Mouse (Mus musculus) granulocyte monocyte progenitor cell, adult 5-6 weeks (primary cell): ENCODE results near the gene Ccdc117. TPM values are rescaled to one million over a fixed set of nuclear protein-coding genes. Genes with fewer than 3 reads are reported as not detected.
"Not testable (repeated sequence)": the region's sequence is repeated elsewhere in the genome, so short reads cannot be mapped to it uniquely, and the experiment has no call there.

Experiments used
- ATAC-seq: replicated peaks from 2 replicates; pipeline ENCODE4 v1.8.0; 2016; ENCODE audit warnings: mild to moderate bottlenecking, moderate TSS enrichment, inconsistent platforms; ENCODE audit not compliant: poor library complexity, severe bottlenecking
- total RNA-seq, 2 experiments: library from RNA; stranded (forward) in 1 of 2; stranded (reverse) in 1 of 2; fragments of 200-712, 200-1000 nt in 1 of 2; fragments of >200 nt in 1 of 2; fragmentation: Nextera tagmentation in 1 of 2; gene quantifications; 2 replicates each; pipeline ENCODE4 v1.2.3; 2014 to 2017

Gene Ccdc117
- total RNA-seq (2014; fragmentation: Nextera tagmentation) (16.3 and 18.5 TPM in 2 replicates), total RNA-seq (2017) (26.1 and 38.3 TPM in 2 replicates)

GRCm38 (mm10) chr11:5541799-5542481, at the start of gene Ccdc117:
Gene Ccdc117, minus strand, starts transcription at chr11:5542187.
- ATAC-seq: peak; percentile 94

GRCm38 (mm10) chr11:5575046-5575445, 33.1 kb upstream of the Ccdc117 start:
- ATAC-seq: no peak

GRCm38 (mm10) chr11:5573821-5574220, 31.8 kb upstream of the Ccdc117 start:
- no peak for ATAC-seq

GRCm38 (mm10) chr11:5571856-5572255, 29.9 kb upstream of the Ccdc117 start:
- ATAC-seq: no peak

- ATAC-seq: no peak
Observed at GRCm38 (mm10) chr11:5569474-5569873, 27.5 kb upstream of the Ccdc117 start, which contains the start of gene Ankrd36. Gene Ankrd36, plus strand, starts transcription at chr11:5569684.

- peak; percentile 68 for ATAC-seq
Observed at GRCm38 (mm10) chr11:5568082-5568481, 26.1 kb upstream of the Ccdc117 start.

GRCm38 (mm10) chr11:5567654-5568053, 25.7 kb upstream of the Ccdc117 start:
- no peak for ATAC-seq

- peak; percentile 33; the same call in 1 of the 2 replicates for ATAC-seq
Observed at GRCm38 (mm10) chr11:5566506-5566905, 24.5 kb upstream of the Ccdc117 start.

GRCm38 (mm10) chr11:5565596-5565995, 23.6 kb upstream of the Ccdc117 start:
- ATAC-seq: no peak

GRCm38 (mm10) chr11:5563898-5564297, 21.9 kb upstream of the Ccdc117 start:
- ATAC-seq: no peak

GRCm38 (mm10) chr11:5562625-5563268, 20.8 kb upstream of the Ccdc117 start:
- no peak for ATAC-seq

- no peak for ATAC-seq
Observed at GRCm38 (mm10) chr11:5560273-5560672, 18.3 kb upstream of the Ccdc117 start.

GRCm38 (mm10) chr11:5551931-5552330, 9.9 kb upstream of the Ccdc117 start:
- no peak for ATAC-seq

GRCm38 (mm10) chr11:5551430-5551829, 9.4 kb upstream of the Ccdc117 start:
- no peak for ATAC-seq

- no peak for ATAC-seq
Observed at GRCm38 (mm10) chr11:5546693-5547092, 4.7 kb upstream of the Ccdc117 start.

GRCm38 (mm10) chr11:5545457-5545856, 3.5 kb upstream of the Ccdc117 start:
- no peak for ATAC-seq

- ATAC-seq: not testable (repeated sequence)
Observed at GRCm38 (mm10) chr11:5544709-5545108, 2.7 kb upstream of the Ccdc117 start.

GRCm38 (mm10) chr11:5543281-5543680, 1.3 kb upstream of the Ccdc117 start:
- no peak for ATAC-seq

GRCm38 (mm10) chr11:5542482-5543185, 647 bp upstream of the Ccdc117 start:
- ATAC-seq: peak; percentile 26; the same call in 1 of the 2 replicates

GRCm38 (mm10) chr11:5541230-5541798, 673 bp downstream of the Ccdc117 start:
- peak; percentile 35 for ATAC-seq

GRCm38 (mm10) chr11:5540331-5540730, 1.7 kb downstream of the Ccdc117 start:
- no peak for ATAC-seq
